Mouse (Mus musculus): ENCODE measurements around the gene Gli1.
A peak's percentile ranks its signal among the peaks of the same experiment; 100 is the strongest.

DNA sequence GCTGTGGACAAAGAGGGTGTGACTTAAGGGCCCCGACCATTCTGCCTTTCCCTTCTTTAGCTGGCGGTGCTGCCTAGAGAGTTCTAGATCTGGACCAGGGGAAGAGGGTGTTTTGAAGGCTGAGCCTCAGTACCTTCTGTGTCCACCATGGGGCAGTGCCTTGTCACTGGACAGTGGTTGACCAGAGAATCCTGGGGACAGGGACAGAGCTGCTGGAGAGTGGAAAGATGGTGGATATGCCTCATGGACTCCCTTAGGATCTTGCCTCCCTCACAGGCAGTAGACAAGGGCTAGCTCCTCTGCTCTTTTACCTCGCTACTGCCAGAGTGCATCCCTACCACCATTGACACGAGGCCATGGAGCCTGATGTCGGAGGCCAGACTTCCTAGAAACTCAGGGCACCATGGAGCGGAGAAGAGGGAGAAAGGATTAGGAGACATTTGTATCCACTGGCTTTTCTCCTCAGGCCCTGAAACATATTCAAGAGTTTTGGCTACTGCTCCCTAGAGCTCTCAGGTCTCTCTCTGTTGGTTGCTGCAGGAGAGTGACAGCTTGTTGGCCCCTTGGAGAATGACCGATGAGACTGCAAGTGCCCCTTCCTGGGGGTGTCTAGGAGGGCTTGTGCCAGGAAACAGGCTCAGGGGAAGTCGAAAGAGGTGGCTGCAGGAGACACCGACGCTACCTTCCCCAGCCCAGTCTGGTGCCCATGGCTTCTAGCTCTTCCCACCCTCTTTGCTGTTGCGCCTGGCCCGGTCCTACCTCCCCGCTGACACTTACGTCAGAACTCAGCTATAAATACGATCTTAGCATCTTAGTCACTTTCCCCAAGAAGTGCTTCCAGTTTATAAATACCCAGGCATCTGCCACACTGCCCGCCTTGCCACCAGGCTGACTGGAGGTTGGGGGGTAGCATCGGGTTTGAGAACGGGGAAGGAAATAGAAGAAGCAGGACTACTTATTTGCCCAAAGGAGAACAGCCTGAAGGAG lies 12.4 kb upstream of the Gli1 start, which contains the start of gene Inhbe:
- TF ChIP-seq POLR2A (IDR thresholded peaks at IDR 0.05; ENCODE audit: borderline replicate concordance, extremely low read depth, low read depth, low read length) (no peak), CTCF (IDR thresholded peaks at IDR 0.05; ENCODE audit: insufficient read depth, low read length) (peak; percentile 27; the same call in 1 of the 2 replicates)

Measured in lung, adult 2 months (tissue).